Mouse (Mus musculus): ENCODE data around the gene Gsg1. TPM values are rescaled to one million over a fixed set of nuclear protein-coding genes. Genes with fewer than 3 reads are reported as not detected.

Gsg1 gene
- 0.11 and 0.13 TPM in 2 replicates for polyA plus RNA-seq (2012; rRNA removed)

GRCm38 (mm10) chr6:135254153-135254552, at the start of gene Gsg1:
Gene Gsg1 (minus strand): TSS chr6:135254351.

GRCm38 (mm10) chr6:135197921-135198532, 56.1 kb downstream of the Gsg1 start, which contains the start of the genes Fam234b and Hebp1:
Gene Fam234b (plus strand): TSS chr6:135197977.
Gene Hebp1 (minus strand): TSS chr6:135198022.

Other genes starting within 250 kb of the Gsg1 start
- gene Ddx47, start 242.7 kb downstream of the Gsg1 start, polyA plus RNA-seq (2012; rRNA removed) = 13.2 and 13.4 TPM in 2 replicates
- 20.7 and 23.6 TPM in 2 replicates for gene Gprc5a, start 188.7 kb downstream of the Gsg1 start, polyA plus RNA-seq (2012; rRNA removed)
- gene Gprc5d, start 136.1 kb downstream of the Gsg1 start, polyA plus RNA-seq (2012; rRNA removed) = 0.18 TPM in 1 of 2 replicates, not detected in the other
- 11.7 and 12.2 TPM in 2 replicates for gene Fam234b, start 56.4 kb downstream of the Gsg1 start, polyA plus RNA-seq (2012; rRNA removed)
- gene Hebp1, start 56.3 kb downstream of the Gsg1 start, polyA plus RNA-seq (2012; rRNA removed) = 10.6 and 12.2 TPM in 2 replicates
- 0.06 and 0.09 TPM in 2 replicates for gene Pbp2, start 56.1 kb upstream of the Gsg1 start, polyA plus RNA-seq (2012; rRNA removed)
- gene Emp1, start 108.2 kb upstream of the Gsg1 start, polyA plus RNA-seq (2012; rRNA removed) = 34.5 and 54.6 TPM in 2 replicates

Measured in stomach, adult 2 months (tissue).